Mouse (Mus musculus): Measurements from ENCODE around the gene Tifa.

DNA sequence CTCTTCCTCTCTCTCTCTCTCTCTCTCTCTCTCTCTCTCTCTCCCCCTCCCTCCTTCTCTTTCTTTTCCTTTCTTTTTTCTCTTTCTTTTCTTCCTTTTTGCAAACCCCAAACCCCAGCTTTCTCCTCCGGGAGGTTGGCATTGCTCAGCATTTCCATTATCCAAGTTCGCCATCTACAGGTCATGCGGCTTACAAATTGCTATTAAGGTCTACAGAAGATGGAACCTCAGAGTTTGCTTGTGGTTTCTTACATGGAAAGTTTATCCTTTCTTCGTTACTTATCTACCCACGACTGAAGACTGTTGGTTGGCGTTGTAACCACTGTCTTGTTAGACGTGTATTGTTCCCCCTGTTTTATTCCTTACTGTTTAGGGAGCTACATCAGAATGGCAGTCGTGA is 30.4 kb upstream of the Tifa start:
- TF ChIP-seq ZC3H11A (IDR thresholded peaks at IDR 0.05; ENCODE audit: borderline replicate concordance, low read depth, low read length): no peak
- TF ChIP-seq MAFK (IDR thresholded peaks at IDR 0.05; ENCODE audit: insufficient read depth, low read depth, low read length): no peak
- TF ChIP-seq HCFC1 (IDR thresholded peaks at IDR 0.05; ENCODE audit: borderline replicate concordance, insufficient read depth, low read length): no peak

All from ES-E14 (cell line).